Mouse (Mus musculus) gastrocnemius, postnatal 36 days (tissue): ENCODE results near the gene Zic5. TPM values are rescaled to one million over a fixed set of nuclear protein-coding genes. Genes with fewer than 3 reads are reported as not detected.

Experiments
- DNase-seq, 2 experiments: peaks; one replicate each; pipeline ENCODE4 v3.0.0; 2022
- intact Hi-C: fragments of 180-260 bp; cut with DNase I; formaldehyde crosslinking; loops from one replicate; pipeline ENCODE4 v1.15.1; 2025
- total RNA-seq, 2 experiments: library from RNA; stranded (reverse); gene quantifications; 2 replicates each; pipeline ENCODE4 v1.2.3; 2021

Zic5 gene
- total RNA-seq, 2 experiments from 2014 or later, result not detected

DNA sequence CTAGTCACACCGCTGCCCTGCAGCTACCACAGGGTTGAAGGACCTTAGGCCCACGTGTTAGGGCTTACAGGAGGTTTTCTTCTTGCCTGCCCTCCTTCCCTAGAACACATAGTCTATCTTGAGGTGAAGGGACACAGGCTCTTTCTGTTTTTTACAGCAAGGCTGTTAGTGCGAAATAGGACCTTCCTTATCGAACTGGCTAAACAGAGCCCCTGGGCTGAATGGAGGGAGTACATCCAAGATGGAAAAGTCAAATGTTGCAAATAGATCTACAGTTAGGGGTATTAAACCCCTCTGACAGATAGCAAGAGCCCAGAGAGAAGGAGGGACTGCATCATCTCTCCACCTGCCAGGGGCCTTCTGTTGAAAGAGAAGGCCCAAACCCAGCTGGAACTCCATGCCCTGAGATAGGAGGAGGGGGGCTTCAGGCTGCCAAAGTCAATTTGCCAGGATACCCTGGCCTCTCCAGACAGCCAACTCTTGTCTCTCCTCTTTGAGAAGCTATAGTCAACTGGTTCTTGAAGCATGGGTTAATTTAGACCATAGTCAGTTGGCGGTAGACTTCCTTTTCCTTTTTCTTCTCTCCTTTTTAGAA, 13.8 kb downstream of the Zic5 start:
- DNase-seq, result no peak
- intact Hi-C loops, result no loop called here

DNA sequence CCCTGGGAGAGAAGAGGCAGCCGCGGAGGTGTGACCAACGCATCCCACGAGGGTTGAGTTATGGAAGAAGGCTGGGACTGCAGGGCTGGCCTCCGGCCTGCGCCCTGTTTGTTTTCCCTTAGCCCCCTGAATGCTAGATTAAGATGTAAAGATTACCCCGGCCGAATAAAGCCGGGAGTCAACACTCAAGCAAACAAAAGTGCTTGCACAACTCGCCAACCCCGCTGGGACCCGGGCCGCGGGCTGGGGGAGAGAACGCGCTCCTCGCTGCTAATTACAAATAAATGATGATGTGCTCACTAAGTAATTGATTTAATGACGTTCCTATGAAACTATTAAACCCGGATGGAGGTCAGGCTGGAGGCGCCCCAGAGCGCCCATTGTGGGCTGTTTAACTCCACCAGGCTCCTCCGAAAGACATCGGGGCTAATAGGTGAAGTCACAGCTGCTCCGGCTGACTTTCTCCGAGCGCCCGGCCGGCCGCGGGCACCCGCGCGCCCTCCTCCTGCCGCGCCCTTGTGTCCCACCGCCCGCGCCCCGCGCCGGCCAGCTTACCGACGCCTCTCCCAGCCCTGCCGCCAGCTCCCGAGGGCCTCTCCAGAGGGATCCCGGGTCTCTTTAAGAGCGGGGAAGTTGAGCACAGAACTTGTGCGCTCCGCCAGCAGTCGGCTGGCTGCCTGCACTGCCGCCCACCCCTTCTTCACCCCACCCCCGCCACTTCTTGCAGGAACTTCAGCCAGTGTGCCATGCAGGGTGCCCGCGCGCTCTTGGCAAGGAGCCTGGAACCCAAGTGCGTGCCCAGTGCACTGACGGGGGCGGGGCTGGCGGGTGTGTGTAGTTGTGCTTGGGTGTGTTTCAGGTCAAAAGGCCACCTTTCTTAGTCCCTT, 14.7 kb downstream of the Zic5 start, which contains the start of gene Gm5089:
TSS of gene Gm5089 (minus strand) at position 620 of the 887 bp plus-strand sequence.
- intact Hi-C loops, result no loop called here
- no peak for DNase-seq

DNA sequence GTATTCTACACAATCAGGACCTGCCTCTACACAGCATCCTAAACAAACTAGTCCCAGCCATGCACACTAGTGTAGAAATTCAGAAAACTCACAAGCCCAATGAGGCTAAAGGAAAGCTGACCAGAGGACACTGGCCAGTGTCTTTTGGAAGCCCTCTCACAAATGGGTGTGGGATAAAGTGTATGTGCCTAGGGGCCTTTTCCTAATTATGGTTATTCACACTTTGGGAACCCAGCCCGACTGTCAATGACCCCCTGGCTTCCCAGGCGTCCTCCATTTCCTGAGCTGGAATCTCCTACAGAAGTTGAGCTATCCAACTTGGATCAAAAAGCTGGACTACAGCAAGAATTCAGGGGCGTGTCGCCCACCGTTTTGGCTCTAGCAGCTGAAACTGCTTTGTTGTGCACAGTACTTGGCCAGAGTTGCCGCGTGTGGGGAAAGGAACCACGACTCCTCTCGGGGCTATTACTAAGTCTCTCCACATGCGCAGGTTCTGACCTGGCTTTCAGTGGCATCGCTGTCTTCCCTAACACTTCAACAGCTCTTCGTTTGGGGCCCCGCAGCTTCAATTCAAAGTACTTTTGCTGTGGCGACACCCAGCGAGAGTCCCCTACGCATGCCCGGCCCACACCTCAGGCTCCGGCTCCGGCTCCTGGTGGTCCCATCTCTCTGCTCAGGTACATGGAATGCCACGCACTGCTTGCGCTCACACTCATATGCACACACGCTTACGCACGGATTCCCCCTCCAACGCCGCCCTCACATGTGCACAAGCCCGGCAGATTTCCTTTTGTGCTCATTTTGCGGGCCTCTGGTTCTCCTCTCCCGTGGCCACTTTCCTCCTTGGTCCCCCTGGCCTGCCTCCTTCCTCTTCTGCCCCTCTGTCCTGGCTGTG, 15.6 kb downstream of the Zic5 start:
- no peak for DNase-seq
- intact Hi-C loops, result no loop called here

DNA sequence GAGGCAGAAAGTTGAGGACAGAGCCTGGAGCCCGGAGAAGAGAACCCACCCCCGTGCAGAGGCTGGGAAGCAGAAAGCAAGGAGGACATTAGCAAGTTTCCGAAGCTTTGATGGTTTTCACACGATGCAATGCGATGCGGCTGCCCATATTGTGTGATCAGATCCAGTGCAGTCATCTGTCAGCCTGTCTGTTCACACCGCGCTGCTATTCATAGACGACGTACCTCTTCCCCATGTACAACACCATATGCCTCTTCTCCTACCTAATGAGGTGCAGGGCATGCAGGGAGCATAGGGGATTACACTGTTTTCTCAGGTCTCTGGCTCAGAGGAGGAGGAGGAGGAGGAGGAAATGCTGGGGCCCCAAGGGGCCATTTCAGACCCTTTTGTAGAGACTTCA, 28.6 kb downstream of the Zic5 start:
- intact Hi-C loops, result no loop called here
- no peak for DNase-seq

DNA sequence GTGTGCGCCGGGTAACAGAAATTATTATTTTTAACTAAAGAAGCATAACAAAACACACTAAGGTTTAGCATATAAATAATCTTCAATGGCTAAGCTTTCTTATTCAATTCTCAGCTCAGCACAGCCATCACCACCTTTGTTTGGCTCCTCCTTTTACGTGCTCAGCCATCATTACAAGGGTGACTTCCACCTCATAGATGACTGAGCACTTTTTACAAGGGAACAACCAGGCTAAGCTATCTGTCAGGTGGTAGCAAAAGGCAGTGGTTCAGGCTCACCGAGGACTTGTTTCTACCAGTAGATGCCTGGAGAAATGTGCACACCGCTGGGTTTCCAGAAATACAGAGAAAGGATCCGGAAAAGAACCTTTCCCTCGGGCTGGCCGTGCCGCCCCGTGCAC, 31.4 kb downstream of the Zic5 start:
- intact Hi-C loops, result no loop called here
- DNase-seq, result no peak

DNA sequence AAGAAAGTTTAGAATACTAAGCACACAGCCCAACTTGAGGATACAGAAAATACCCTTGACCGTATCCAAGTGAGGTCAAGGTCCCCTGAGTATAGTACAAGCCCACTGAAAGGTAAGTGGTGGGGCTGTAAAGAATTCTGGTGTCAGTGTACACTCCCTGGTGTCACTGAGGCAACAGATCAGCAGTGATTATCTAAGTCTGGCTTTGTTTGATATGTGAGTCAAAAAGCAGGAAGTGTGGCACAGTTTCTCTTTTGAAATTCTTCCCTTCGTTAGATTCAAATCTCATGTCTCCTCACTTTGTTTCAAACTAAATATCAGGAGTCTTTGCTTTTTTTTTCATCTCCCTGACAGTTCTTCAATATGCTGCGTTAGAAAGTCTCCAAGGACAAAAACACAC, 32.9 kb downstream of the Zic5 start:
- no peak for DNase-seq
- intact Hi-C loops, result no loop called here

DNA sequence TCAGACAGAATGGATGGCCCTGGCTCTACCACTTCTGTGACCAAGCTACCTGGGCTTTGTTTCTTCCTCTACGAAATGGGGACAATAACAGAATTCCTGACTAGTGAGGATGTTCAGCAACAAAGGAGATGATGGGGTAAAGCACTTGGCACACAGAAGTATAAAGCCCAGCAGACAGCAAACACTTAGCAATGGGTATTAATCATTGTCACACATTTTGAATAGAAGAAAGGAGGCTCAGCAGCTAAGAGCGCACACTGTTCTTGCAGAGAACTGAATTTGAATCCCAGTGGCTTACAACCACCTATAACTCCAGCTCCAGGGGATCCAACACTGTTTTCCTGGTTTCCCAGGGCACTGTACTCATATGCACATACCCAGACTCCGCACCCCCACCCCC, 37.8 kb downstream of the Zic5 start:
- no peak for DNase-seq
- intact Hi-C loops, result no loop called here

DNA sequence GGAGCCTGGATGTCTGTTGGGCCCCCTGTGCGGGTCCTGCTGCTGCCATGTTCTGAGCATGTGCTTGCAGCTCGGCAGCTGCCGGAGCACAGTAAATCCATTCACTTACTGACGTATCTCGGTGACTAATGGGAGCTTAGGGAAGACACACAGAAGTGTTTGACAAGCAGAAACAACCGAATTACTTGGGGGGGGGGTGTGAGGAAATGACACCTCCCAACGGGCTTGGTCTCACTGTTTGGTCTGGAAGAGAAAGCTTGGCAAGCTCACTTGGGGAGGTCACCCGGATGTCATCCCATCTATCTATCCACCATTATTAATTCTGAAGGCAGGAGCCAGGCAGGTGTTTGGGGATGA, 38.3 kb downstream of the Zic5 start:
- no peak for DNase-seq
- intact Hi-C loops, result no loop called here

DNA sequence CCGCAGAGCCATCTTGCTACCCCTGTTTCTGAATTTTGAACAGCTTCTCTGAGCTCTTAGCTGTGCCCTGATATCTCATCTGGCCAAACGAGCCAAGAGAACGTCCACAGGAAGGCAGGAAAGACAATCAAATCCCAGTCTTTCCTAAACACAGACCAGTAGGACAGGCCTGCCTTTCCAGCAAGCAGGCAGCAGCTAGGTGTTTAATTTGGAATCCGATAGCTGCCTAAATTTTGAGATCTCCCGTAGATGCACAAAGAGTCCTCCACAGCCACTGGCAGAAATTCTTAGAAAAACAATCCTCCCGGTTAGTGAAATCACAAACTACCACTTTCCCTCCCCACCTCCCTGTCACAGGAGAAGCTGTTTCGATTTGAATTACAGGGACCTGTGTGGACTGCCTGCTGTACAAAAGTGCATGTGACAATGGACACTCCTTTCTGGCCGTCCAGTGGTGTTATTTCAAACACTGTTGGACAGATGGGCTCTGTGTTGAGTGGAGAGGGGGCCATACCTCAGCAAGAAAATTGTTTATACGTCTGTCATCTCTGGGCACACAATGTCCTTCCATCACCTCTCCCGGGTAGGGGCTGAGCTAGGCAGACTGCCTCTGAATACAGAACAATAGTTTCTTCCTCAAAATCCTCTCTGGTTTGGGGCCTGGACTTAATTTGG, 38.8 kb downstream of the Zic5 start:
- intact Hi-C loops, result no loop called here
- no peak for DNase-seq

DNA sequence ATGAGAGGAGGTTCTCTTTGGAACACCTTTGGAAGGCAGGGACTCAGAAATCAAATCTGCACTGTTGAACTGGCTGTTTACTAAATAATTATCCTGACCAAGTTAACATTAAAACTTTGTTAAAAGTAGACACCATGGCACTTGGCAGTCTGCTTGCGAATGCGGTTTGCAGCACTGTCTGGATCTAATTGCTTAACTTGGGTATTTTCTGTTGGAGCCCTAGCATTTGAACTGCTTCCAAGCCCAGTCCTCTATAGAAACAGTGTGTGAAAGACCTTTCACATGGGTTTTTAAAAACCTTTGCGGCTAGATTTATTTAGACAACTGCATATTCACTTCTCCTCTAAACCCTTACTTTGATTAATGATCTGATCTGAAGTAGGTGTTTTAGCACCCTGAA, 41.0 kb downstream of the Zic5 start:
- intact Hi-C loops, result no loop called here
- no peak for DNase-seq

DNA sequence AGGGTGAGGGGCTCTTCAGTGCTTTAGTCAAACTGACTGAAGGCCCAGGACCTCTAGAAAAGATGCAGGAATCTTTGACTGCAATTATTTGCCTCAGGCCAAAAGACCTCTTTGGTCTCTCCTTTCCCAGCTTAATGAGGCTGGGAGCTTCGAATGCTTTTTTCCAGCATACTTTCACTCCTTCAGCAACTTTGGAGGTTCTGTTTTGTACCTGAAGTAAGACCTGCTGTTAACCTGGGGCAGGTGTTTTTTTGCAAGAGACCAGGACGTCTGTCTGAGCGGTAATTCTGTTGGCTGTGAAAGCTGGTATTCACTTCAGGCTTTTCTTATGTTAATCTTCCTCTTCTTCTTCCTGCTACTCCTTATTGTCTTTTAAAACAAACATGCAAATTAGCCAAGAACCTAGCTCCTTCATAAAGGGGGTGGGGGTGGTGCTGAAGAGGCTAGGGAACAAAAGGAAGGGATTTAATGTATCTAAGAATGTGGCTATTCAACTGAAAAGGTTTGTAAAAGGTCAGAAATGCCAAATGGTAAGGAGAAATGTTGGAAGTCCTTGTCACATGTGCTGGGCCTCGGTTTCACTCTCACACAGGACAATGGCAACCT, 49.2 kb downstream of the Zic5 start:
- intact Hi-C loops, result no loop called here
- DNase-seq, result no peak

DNA sequence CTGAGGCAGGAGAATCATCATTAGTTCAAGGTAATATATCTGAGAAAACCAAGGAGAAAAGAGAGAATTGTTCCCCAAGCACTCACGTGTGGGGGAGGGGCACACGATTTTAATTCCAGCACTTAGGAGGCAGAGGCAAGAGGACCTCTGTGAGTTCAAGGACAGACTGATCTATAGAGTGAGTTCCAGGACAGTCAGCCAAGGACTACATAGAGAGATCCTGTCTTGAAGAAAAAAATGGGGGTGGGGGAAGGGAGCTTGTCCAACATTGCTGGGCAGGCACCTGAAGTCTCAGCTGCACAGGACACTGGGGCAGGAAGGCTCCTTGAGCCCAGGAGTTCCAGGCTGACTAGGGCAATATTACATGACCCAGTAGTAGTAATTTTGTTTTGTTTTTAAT, 50.7 kb downstream of the Zic5 start:
- intact Hi-C loops, result no loop called here
- no peak for DNase-seq

DNA sequence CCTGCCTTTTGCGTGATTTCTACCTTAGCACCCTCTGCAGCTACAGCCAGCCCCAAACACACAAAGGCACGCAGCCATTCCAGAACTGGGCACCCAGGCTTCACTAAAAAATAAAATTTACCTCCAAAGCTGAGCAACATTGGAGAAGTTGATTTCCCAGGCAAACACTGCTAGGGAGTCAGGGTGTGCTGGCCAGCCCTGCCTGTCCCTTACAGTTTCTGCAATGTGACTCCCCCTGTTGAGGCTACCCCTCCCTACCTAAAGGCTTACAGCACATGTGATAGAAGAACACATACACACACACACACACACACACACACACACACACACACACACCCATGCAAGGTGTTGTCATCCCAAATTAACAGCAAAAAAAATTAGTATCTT, 51.9 kb downstream of the Zic5 start:
- intact Hi-C loops, result no loop called here

DNA sequence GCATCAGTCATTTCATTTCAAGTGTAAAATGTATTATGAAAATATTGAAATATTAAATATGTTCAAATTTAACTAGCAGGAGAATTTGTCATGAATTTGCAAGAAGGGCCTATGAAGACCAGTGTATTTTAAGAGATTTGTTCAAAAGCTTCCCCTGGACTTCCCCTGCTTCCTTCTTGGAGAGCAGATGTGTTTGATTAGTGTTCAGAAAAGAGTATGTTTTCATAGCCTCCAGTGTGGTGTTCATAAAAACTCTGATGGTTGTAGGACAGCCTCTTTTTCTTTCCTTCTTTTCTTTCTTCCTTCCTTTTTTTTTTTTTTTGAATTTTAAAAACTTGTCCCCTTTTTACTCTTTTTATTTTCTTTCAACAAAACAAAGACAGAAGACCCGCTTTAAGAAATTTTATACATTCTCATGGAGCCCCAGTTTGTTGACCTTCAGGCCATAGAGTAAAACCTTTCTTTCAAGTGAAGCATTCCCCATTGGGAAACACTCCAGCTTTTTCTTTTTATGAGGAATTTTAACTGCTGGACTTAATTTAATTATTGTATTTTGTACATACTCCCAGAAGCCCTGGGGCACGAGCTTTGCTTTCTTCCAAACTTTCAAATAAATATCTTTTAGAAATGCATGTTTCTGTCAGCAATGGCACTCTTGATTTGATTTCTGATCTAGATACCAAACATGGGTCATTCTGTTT, 52.5 kb downstream of the Zic5 start:
- intact Hi-C loops, result no loop called here
- no peak for DNase-seq

More for the DNA sequence above, 51.9 kb downstream of the Zic5 start:
- no peak for DNase-seq

Other genes with a start within 250 kb of the Zic5 start
- not detected for gene Gm5089, start 14.6 kb downstream of the Zic5 start, total RNA-seq
- gene Zic2, start 9.8 kb upstream of the Zic5 start, total RNA-seq, result not detected
- gene Gm10837, start 24.9 kb upstream of the Zic5 start, total RNA-seq, result not detected
- gene Pcca, start 68.6 kb upstream of the Zic5 start, total RNA-seq, result 10 to 100 TPM; 42.3 to 42.5 TPM